Mouse (Mus musculus) kidney, adult 2 months (tissue): ENCODE results near the gene Cobl. TPM values are rescaled to one million over a fixed set of nuclear protein-coding genes. Genes with fewer than 3 reads are reported as not detected.

Experiments used
- DNase-seq: peaks from one replicate; pipeline ENCODE4 v3.0.0; 2021
- H3K27ac ChIP-seq: fragments of 200-500 bp; 2 replicates; pipeline ENCODE4 v1.5.1; 2012; ENCODE audit warnings: low read depth, low read length, control low read depth, inconsistent platforms; ENCODE audit not compliant: insufficient read depth
- H3K27me3 ChIP-seq: fragments of 200-500 bp; replicated peaks from 2 replicates; pipeline ENCODE4 v1.6.1; 2012; ENCODE audit warnings: mild to moderate bottlenecking, moderate library complexity, low read length, inconsistent platforms; ENCODE audit not compliant: control insufficient read depth, insufficient read depth
- H3K36me3 ChIP-seq: fragments of 200-500 bp; 2 replicates; pipeline ENCODE4 v1.6.1; 2012; ENCODE audit warnings: mild to moderate bottlenecking, moderate library complexity, low read length, inconsistent platforms; ENCODE audit not compliant: control insufficient read depth, insufficient read depth
- H3K4me1 ChIP-seq: fragments of 200-500 bp; 2 replicates; pipeline ENCODE4 v1.6.1; 2011; ENCODE audit warnings: low read length; ENCODE audit not compliant: control insufficient read depth, insufficient read depth
- H3K4me3 ChIP-seq: fragments of 200-500 bp; 2 replicates; pipeline ENCODE4 v1.5.1; 2011; ENCODE audit warnings: mild to moderate bottlenecking, low read depth, low read length, control low read depth; ENCODE audit not compliant: insufficient read depth
- CTCF ChIP-seq: fragments of 200-500 bp; conservative IDR thresholded peaks from 2 replicates; pipeline ENCODE4 v1.5.1; 2011; ENCODE audit warnings: low read depth, mild to moderate bottlenecking, control low read depth, low read length, moderate library complexity, mixed read lengths; ENCODE audit not compliant: insufficient read depth, insufficient read length
- POLR2A ChIP-seq: fragments of 200-500 bp; IDR thresholded peaks from one replicate; pipeline ENCODE4 v1.6.1; 2011; ENCODE audit warnings: low read depth, low read length, control low read depth
- WGBS: fragments of 180-500 bp; shearing (Covaris S2); methylation state at CpG from one replicate; pipeline ENCODE4 v1.1.7; 2018; 5-methylcytosine and 5-hydroxymethylcytosine counted together
- polyA plus RNA-seq: library from polyadenylated mRNA; depleted of rRNA; stranded (reverse); fragments of >200 nt; gene quantifications from 2 replicates; pipeline ENCODE4 v1.2.3, GENCODE M21; 2012

The Cobl gene
- polyA plus RNA-seq, 1 experiment, result 18.0 TPM

GRCm38 (mm10) chr11:12367426-12368178, 97.2 kb downstream of the Cobl start:
- TF ChIP-seq CTCF, result no peak
- no peak for TF ChIP-seq POLR2A
- Histone ChIP-seq H3K4me1 (no peaks in the 10 kb centered on the region), H3K27ac (no peak overlapping the region), H3K27me3 (no peaks in the 10 kb centered on the region), H3K4me3 (no peak overlapping the region), H3K36me3 (no peaks in the 10 kb centered on the region; the same call in 1 of the 2 replicates)
- DNase-seq, result no peak
- 66% methylated on average over 5 of the region's 5 CpGs for WGBS

GRCm38 (mm10) chr11:12359336-12360000, 105.3 kb downstream of the Cobl start:
- H3K4me3 ChIP-seq, result no peak overlapping the region
- no peaks in the 10 kb centered on the region for H3K27me3 ChIP-seq
- no peaks in the 10 kb centered on the region; the same call in 1 of the 2 replicates for H3K36me3 ChIP-seq
- peak; percentile 83 for DNase-seq
- 32% methylated on average over 2 of the region's 2 CpGs for WGBS
- H3K27ac ChIP-seq, result no peak overlapping the region
- TF ChIP-seq CTCF, result peak; percentile 76
- TF ChIP-seq POLR2A, result no peak
- H3K4me1 ChIP-seq, result no peaks in the 10 kb centered on the region

GRCm38 (mm10) chr11:12358602-12359001, 106.2 kb downstream of the Cobl start:
- H3K27ac ChIP-seq, result no peak overlapping the region
- 60% methylated on average over 4 of the region's 4 CpGs for WGBS

GRCm38 (mm10) chr11:12355681-12356080, 109.1 kb downstream of the Cobl start:
- peak; percentile 88 for DNase-seq
- WGBS, result 74% methylated on average over 3 of the region's 3 CpGs
- Histone ChIP-seq H3K4me1 (no peaks in the 10 kb centered on the region), H3K36me3 (no peaks in the 10 kb centered on the region), H3K4me3 (no peak overlapping the region), H3K27me3 (no peaks in the 10 kb centered on the region), H3K27ac (0 out of 2 replicates have a peak overlapping the region, but pooled peaks have one; percentile 8)
- TF ChIP-seq CTCF (no peak), POLR2A (no peak)

More at GRCm38 (mm10) chr11:12358602-12359001, 106.2 kb downstream of the Cobl start:
- H3K36me3 ChIP-seq, result no peaks in the 10 kb centered on the region; the same call in 1 of the 2 replicates
- H3K4me3 ChIP-seq, result no peak overlapping the region
- DNase-seq, result peak; percentile 7
- TF ChIP-seq CTCF, result no peak
- no peak for TF ChIP-seq POLR2A
- H3K27me3 ChIP-seq, result no peaks in the 10 kb centered on the region
- no peaks in the 10 kb centered on the region for H3K4me1 ChIP-seq

GRCm38 (mm10) chr11:12350986-12351546, 113.7 kb downstream of the Cobl start:
- H3K4me3 ChIP-seq, result no peak overlapping the region
- no peak for DNase-seq
- H3K27ac ChIP-seq, result no peak overlapping the region
- no peaks in the 10 kb centered on the region for H3K27me3 ChIP-seq
- no peaks in the 10 kb centered on the region for H3K36me3 ChIP-seq
- no peaks in the 10 kb centered on the region for H3K4me1 ChIP-seq
- 47% methylated on average over 3 of the region's 3 CpGs for WGBS
- TF ChIP-seq POLR2A (no peak), CTCF (no peak)

GRCm38 (mm10) chr11:12350086-12350485, 114.7 kb downstream of the Cobl start:
- H3K4me1 ChIP-seq, result no peaks in the 10 kb centered on the region
- no peak overlapping the region for H3K27ac ChIP-seq
- TF ChIP-seq POLR2A, result no peak
- no peak for TF ChIP-seq CTCF
- DNase-seq, result no peak
- no peaks in the 10 kb centered on the region for H3K27me3 ChIP-seq
- H3K36me3 ChIP-seq, result no peaks in the 10 kb centered on the region
- WGBS, result 82% methylated on average over 1 of the region's 1 CpGs
- H3K4me3 ChIP-seq, result no peak overlapping the region

- Histone ChIP-seq H3K27ac (no peak overlapping the region), H3K4me1 (no peaks in the 10 kb centered on the region), H3K27me3 (no peaks in the 10 kb centered on the region), H3K4me3 (no peak overlapping the region), H3K36me3 (no peaks in the 10 kb centered on the region)
- WGBS, result 73% methylated on average over 2 of the region's 2 CpGs
- no peak for DNase-seq
- TF ChIP-seq CTCF, result no peak
- no peak for TF ChIP-seq POLR2A
Observed at GRCm38 (mm10) chr11:12346486-12346885, 118.3 kb downstream of the Cobl start.
